Comparison of ENCODE assay signal across 30 mouse cellular contexts in the genomic region with DNA sequence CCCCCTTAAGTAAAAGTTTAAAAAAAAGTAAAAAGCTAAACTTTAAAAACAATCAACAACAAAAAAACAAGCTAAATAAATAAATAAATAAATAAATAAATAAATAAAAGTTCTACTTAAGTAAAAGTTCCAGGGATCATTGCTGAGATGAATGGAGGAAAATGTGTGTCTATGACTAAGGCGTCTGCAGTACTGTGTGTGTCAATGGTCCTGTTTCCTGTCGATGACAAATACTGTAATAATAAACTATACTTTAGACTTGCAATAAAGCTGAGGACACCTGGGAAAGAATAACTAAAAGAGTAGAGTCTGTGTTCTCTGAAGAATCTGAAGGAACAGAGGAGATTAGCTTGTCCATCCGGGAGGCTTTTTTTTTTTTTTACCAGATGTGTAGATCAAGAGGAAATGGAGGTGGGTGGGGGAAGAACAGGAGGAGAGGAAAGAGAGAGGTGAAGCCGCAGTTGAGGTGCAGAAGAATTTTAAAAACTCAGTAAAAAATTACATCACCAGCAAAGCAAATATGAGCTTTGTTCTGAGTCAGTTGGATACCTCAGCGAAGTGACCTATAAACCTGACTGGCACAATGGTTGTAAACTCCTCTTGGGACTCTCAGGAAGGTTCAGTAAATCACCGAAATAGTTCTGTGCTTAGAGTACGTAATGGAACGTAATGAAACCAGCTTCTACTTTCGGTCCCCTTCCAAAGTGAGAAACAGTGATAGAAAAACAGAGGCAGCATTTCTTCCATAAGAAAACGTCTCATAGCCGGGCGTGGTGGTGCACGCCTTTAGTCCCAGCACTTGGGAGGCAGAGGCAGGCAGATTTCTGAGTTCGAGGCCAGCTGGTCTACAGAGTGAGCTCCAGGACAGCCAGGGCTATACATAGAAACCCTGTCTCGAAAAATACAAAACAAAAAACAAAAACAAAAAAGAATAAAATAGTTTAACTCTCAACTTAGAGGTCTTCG. TPM values are rescaled to one million over a fixed set of nuclear protein-coding genes. Genes with fewer than 3 reads are reported as not detected.
DNase-seq lines count a peak whose midpoint lies in the region; ATAC-seq and TF ChIP-seq lines count a peak whose summit lies in the region.
"Had no signal": no experiment of that assay in that cellular context is flagged by ENCODE, and none has a peak within 500 bp of the region (broad histone marks: within the 10 kb centered on the region; RNA-seq: fewer than 3 reads in every experiment).

No protein-coding gene starts in this region.

- 77% methylated on average over 16 of the region's 16 CpGs for WGBS in heart, adult 2 months
- 31% methylated on average over 16 of the region's 16 CpGs for WGBS in large intestine, adult 2 months

- intact Hi-C loops in heart, adult 2 months (cut with DNase I): loop anchor here (2.0 kb wide), 1 partner anchor 22 kb away; no protein-coding TSS in a partner anchor

- TF ChIP-seq EP300 in heart, adult 2 months (IDR thresholded peaks at IDR 0.05; ENCODE audit: insufficient read depth, low read depth, low read length): no peak

- peak overlapping the region; percentile 28 for H3K27ac ChIP-seq in heart, adult 2 months
- H3K27ac ChIP-seq: embryonic facial prominence, embryonic 12.5 days; hindbrain, embryonic 15.5 days; left cerebral cortex, adult 2 months; limb, embryonic 15.5 days; lung, embryonic 15.5 days; neural tube, embryonic 12.5 days; stomach, embryonic 15.5 days had no signal

- no peak for DNase-seq in heart, adult 2 months
- no peak for DNase-seq in heart, adult 9 months (ENCODE audit: low spot score in 2 of 2)
- peak; percentile 73 for DNase-seq in 416B (ENCODE audit: low read depth)
- DNase-seq in large intestine, adult 2 months (ENCODE audit: low read depth, low spot score): peak; percentile 64
- DNase-seq in kidney, postnatal 36 days: no peak
- no peak for DNase-seq in testis, postnatal 10 days (ENCODE audit: low spot score)
- DNase-seq: adrenal gland, postnatal 10 days; cerebellum, adult 18-20 months; cerebellum, postnatal 14 days; heart, postnatal 4 days; kidney, adult 18-20 months; lung, postnatal 4 days; midbrain, embryonic 14.5 days; retina, postnatal 1 day; thymus, adult 18-20 months; thymus, postnatal 4 days had no signal

- peak; percentile 83 for ATAC-seq in activated CD4-positive, CD25-positive, alpha-beta regulatory T cell, adult 4 months

- H3K27me3 ChIP-seq in heart, adult 2 months (ENCODE audit: control insufficient read depth, insufficient read depth, low read length): no peaks in the 10 kb centered on the region
- H3K27me3 ChIP-seq: embryonic facial prominence, embryonic 12.5 days; heart, embryonic 12.5 days; hindbrain, embryonic 15.5 days; limb, embryonic 15.5 days; lung, embryonic 15.5 days; neural tube, embryonic 12.5 days; stomach, embryonic 15.5 days had no signal

- H3K79me2 ChIP-seq in heart, adult 2 months (replicated peaks; ENCODE audit: control insufficient read depth, insufficient read depth, low read length): no peaks in the 10 kb centered on the region

- no peak overlapping the region for H3K4me3 ChIP-seq in heart, adult 2 months
- H3K4me3 ChIP-seq: embryonic facial prominence, embryonic 12.5 days; heart, embryonic 12.5 days; hindbrain, embryonic 15.5 days; left cerebral cortex, adult 2 months; limb, embryonic 15.5 days; lung, embryonic 15.5 days; neural tube, embryonic 12.5 days; stomach, embryonic 15.5 days had no signal

- peaks cover 8% of the 10 kb centered on the region for H3K36me3 ChIP-seq in heart, adult 2 months (ENCODE audit: control insufficient read depth, insufficient read depth, low read length)
- H3K36me3 ChIP-seq: embryonic facial prominence, embryonic 12.5 days; heart, embryonic 12.5 days; hindbrain, embryonic 15.5 days; limb, embryonic 15.5 days; lung, embryonic 15.5 days; neural tube, embryonic 12.5 days; stomach, embryonic 15.5 days had no signal

- H3K4me1 ChIP-seq in heart, adult 2 months (ENCODE audit: control insufficient read depth, insufficient read depth, low read length): peaks cover 6% of the 10 kb centered on the region
- H3K4me1 ChIP-seq: embryonic facial prominence, embryonic 12.5 days; hindbrain, embryonic 15.5 days; limb, embryonic 15.5 days; lung, embryonic 15.5 days; neural tube, embryonic 12.5 days; stomach, embryonic 15.5 days had no signal

- TF ChIP-seq CTCF in heart, adult 2 months (IDR thresholded peaks at IDR 0.05): no peak

- no peak for TF ChIP-seq POLR2A in heart, adult 2 months (IDR thresholded peaks at IDR 0.05; ENCODE audit: insufficient read depth, low read depth, low read length)

- no peak overlapping the region for H3K9ac ChIP-seq in heart, adult 2 months (ENCODE audit: low read depth, low read length)
- H3K9ac ChIP-seq: embryonic facial prominence, embryonic 12.5 days; heart, embryonic 12.5 days; hindbrain, embryonic 15.5 days; limb, embryonic 15.5 days; lung, embryonic 15.5 days; neural tube, embryonic 12.5 days; stomach, embryonic 15.5 days had no signal

RNA-seq across cellular contexts. Expression of a gene that starts 20.4 kb away (rescaled TPM):
- 10 to 100 TPM; 11.0 to 14.0 TPM for total RNA-seq in heart, adult 2 months (2021)
- 6.1 and 9.9 TPM in 2 replicates for polyA plus RNA-seq in heart, adult 2 months (2012; rRNA removed)
- polyA plus RNA-seq in activated CD4-positive, CD25-positive, alpha-beta regulatory T cell, adult 4 months (2017; shearing (Covaris generic)): 10 to 100 TPM; 75.5 to 98.7 TPM
- 24.1 and 62.9 TPM in 2 replicates for polyA plus RNA-seq in large intestine, adult 2 months (2012; rRNA removed)

RNA-seq across cellular contexts. Expression of a gene that starts 36.4 kb away (rescaled TPM):
- total RNA-seq in heart, adult 2 months (2021): not detected
- polyA plus RNA-seq in heart, adult 2 months (2012; rRNA removed): not detected in 2 replicates
- polyA plus RNA-seq in activated CD4-positive, CD25-positive, alpha-beta regulatory T cell, adult 4 months (2017; shearing (Covaris generic)): not detected
- not detected in 2 replicates for polyA plus RNA-seq in large intestine, adult 2 months (2012; rRNA removed)
- total RNA-seq: adrenal gland, postnatal 10 days; gastrocnemius, postnatal 4 days; heart, postnatal 4 days; left cerebral cortex, adult 2 months; left cerebral cortex, postnatal 36 days; megakaryocyte-erythroid progenitor cell, adult 5-6 weeks had no signal
- polyA plus RNA-seq: embryonic facial prominence, embryonic 12.5 days; forebrain, embryonic 11.5 days; heart, embryonic 12.5 days; kidney, embryonic 16.5 days; limb, embryonic 15.5 days; lung, embryonic 15.5 days; stomach, embryonic 15.5 days had no signal

RNA-seq across cellular contexts. Expression of a gene that starts 46.3 kb away (rescaled TPM):
- total RNA-seq in heart, adult 2 months (2021): 10 to 100 TPM; 25.1 to 27.1 TPM
- 12.1 and 21.0 TPM in 2 replicates for polyA plus RNA-seq in heart, adult 2 months (2012; rRNA removed)
- not detected for polyA plus RNA-seq in activated CD4-positive, CD25-positive, alpha-beta regulatory T cell, adult 4 months (2017; shearing (Covaris generic))
- 1.2 and 1.5 TPM in 2 replicates for polyA plus RNA-seq in large intestine, adult 2 months (2012; rRNA removed)

Comparison
In these comparisons a context has a peak if more than half of its experiments do, and no peak if none do; other contexts are left out.
1. DNase-seq: peak in 416B (single experiment) and large intestine, adult 2 months (single experiment); none in heart, adult 2 months (0 of 2), heart, adult 9 months (0 of 2), kidney, postnatal 36 days (0 of 2) and testis, postnatal 10 days (single experiment).